Mouse (Mus musculus): ENCODE data around the gene Fcgr1. TPM values are rescaled to one million over a fixed set of nuclear protein-coding genes. Genes with fewer than 3 reads are reported as not detected.

Fcgr1 gene
- total RNA-seq, 2 experiments from 2014 or later = 3.8 TPM; not detected in 1

- no peak for ATAC-seq (replicated peaks; ENCODE audit: low FRiP score, poor library complexity, severe bottlenecking)
Observed at GRCm38 (mm10) chr3:96237335-96237903, 56.4 kb downstream of the Fcgr1 start.

DNA sequence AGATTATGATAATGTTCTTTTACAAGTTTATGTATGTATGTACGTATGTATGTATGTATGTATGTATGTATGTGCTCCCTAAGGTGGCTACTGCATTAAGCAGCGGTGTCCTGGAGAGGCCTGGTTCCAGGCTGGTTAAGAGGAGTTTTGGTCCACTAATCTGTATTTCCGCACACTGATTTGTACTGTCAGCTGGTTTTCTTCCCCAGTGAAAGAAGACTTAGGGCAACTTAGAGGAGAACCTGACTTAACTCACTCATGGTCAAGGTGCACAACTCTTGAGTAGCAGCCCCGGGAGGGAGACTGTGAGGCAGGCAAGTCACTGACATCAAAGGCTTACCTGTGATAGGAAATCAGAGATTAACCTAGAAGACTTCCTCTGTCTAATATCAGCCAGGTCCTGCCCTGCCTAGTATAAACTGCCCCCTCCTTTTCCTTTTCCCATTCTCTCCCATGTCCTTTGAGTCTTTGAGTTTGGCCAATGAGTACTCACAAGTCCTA lies 56.9 kb downstream of the Fcgr1 start:
- ATAC-seq (replicated peaks; ENCODE audit: low FRiP score, poor library complexity, severe bottlenecking) = no peak

DNA sequence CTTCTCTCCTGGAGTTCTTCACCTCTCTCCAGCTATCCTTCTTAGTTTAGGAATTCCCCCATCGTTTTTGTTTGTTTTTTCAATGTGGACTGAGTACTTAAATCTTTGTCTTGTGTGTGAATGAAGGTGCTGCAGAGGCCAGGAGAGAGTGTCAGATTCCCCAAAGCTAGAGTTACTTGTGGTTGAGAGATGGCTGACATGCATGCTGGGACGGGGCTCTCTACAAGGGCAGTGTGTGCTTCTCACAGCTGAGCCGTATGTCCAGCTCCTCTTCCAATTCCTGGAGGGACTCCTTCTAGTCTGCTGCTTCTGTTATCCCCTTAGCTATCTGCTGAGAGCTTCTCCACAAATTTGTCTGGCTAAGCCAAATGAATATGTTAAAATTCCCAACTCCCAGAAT lies 57.9 kb downstream of the Fcgr1 start:
- ATAC-seq (replicated peaks; ENCODE audit: low FRiP score, poor library complexity, severe bottlenecking) = no peak

DNA sequence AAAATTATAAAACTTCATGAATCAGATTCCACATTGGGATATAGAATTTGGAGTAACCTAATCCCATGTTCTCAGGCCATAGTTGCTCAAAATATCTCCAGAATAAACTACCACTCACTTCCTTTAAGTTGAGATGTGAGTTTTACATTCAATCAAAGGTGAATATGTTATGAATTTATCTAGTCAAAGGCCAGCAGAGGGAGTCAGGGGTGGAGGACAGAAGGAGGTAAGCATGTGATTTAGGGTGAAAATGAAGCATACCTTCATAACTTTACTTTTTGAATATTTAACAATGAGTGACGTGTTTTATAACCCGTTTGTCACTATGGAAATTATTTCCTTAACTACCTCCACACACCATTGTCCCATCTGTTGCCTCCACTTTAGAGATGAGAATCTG lies 58.9 kb downstream of the Fcgr1 start:
- no peak for ATAC-seq (replicated peaks; ENCODE audit: low FRiP score, poor library complexity, severe bottlenecking)

Other genes with a start within 250 kb of the Fcgr1 start
- gene Vps45, start 235.5 kb downstream of the Fcgr1 start, total RNA-seq (2015; ENCODE audit: low replicate concordance) = 9.0 and 32.3 TPM in 2 replicates
- 8.2 and 34.4 TPM in 2 replicates for gene Vps45, start 235.5 kb downstream of the Fcgr1 start, total RNA-seq (2017; ENCODE audit: low replicate concordance)
- 4.6 and 9.4 TPM in 2 replicates for gene Otud7b, start 189.4 kb downstream of the Fcgr1 start, total RNA-seq (2015; ENCODE audit: low replicate concordance)
- 28.5 and 37.6 TPM in 2 replicates for gene Otud7b, start 189.4 kb downstream of the Fcgr1 start, total RNA-seq (2017; ENCODE audit: low replicate concordance)
- gene Mtmr11, start 132.0 kb downstream of the Fcgr1 start, total RNA-seq (2015; ENCODE audit: low replicate concordance) = not detected in 2 replicates
- not detected in 2 replicates for gene Mtmr11, start 132.0 kb downstream of the Fcgr1 start, total RNA-seq (2017; ENCODE audit: low replicate concordance)
- gene Sf3b4, start 121.6 kb downstream of the Fcgr1 start, total RNA-seq (2015; ENCODE audit: low replicate concordance) = 19.8 and 38.1 TPM in 2 replicates
- gene Sf3b4, start 121.6 kb downstream of the Fcgr1 start, total RNA-seq (2017; ENCODE audit: low replicate concordance) = 6.2 and 9.5 TPM in 2 replicates
- gene Sv2a, start 112.8 kb downstream of the Fcgr1 start, total RNA-seq (2015; ENCODE audit: low replicate concordance) = not detected in 2 replicates
- not detected in 2 replicates for gene Sv2a, start 112.8 kb downstream of the Fcgr1 start, total RNA-seq (2017; ENCODE audit: low replicate concordance)
- 10.8 and 11.3 TPM in 2 replicates for gene Bola1, start 74.3 kb downstream of the Fcgr1 start, total RNA-seq (2015; ENCODE audit: low replicate concordance)
- gene Bola1, start 74.3 kb downstream of the Fcgr1 start, total RNA-seq (2017; ENCODE audit: low replicate concordance) = 4.9 and 15.5 TPM in 2 replicates
- gene Hist2h2ab, start 74.1 kb downstream of the Fcgr1 start, total RNA-seq (2015; ENCODE audit: low replicate concordance) = 6.8 and 8.4 TPM in 2 replicates
- 256 and 561 TPM in 2 replicates for gene Hist2h2ab, start 74.1 kb downstream of the Fcgr1 start, total RNA-seq (2017; ENCODE audit: low replicate concordance)
- gene Hist2h2ac, start 73.1 kb downstream of the Fcgr1 start, total RNA-seq (2015; ENCODE audit: low replicate concordance) = 180 and 195 TPM in 2 replicates
- 7,308 and 8,144 TPM in 2 replicates for gene Hist2h2ac, start 73.1 kb downstream of the Fcgr1 start, total RNA-seq (2017; ENCODE audit: low replicate concordance)
- 46.5 and 50.7 TPM in 2 replicates for gene Hist2h2be, start 72.8 kb downstream of the Fcgr1 start, total RNA-seq (2015; ENCODE audit: low replicate concordance)
- gene Hist2h2be, start 72.8 kb downstream of the Fcgr1 start, total RNA-seq (2017; ENCODE audit: low replicate concordance) = 35.9 and 44.5 TPM in 2 replicates
- gene Hist2h3c2, start 54.8 kb downstream of the Fcgr1 start, total RNA-seq (2015; ENCODE audit: low replicate concordance) = 1,103 and 1,242 TPM in 2 replicates
- gene Hist2h3c2, start 54.8 kb downstream of the Fcgr1 start, total RNA-seq (2017; ENCODE audit: low replicate concordance) = 928 and 1,001 TPM in 2 replicates
- gene Hist2h2aa2, start 53.7 kb downstream of the Fcgr1 start, total RNA-seq (2015; ENCODE audit: low replicate concordance) = 454 and 530 TPM in 2 replicates
- 15,181 TPM in 1 of 2 replicates, not detected in the other for gene Hist2h2aa2, start 53.7 kb downstream of the Fcgr1 start, total RNA-seq (2017; ENCODE audit: low replicate concordance)
- gene Hist2h2aa1, start 48.5 kb downstream of the Fcgr1 start, total RNA-seq (2015; ENCODE audit: low replicate concordance) = not detected in 2 replicates
- 13,356 and 26,437 TPM in 2 replicates for gene Hist2h2aa1, start 48.5 kb downstream of the Fcgr1 start, total RNA-seq (2017; ENCODE audit: low replicate concordance)
- 79.3 and 122 TPM in 2 replicates for gene Hist2h3c1, start 47.3 kb downstream of the Fcgr1 start, total RNA-seq (2015; ENCODE audit: low replicate concordance)
- 53.9 and 62.7 TPM in 2 replicates for gene Hist2h3c1, start 47.3 kb downstream of the Fcgr1 start, total RNA-seq (2017; ENCODE audit: low replicate concordance)
- gene Hist2h4, start 30.7 kb downstream of the Fcgr1 start, total RNA-seq (2015; ENCODE audit: low replicate concordance) = 928 and 1,194 TPM in 2 replicates
- 316 and 543 TPM in 2 replicates for gene Hist2h4, start 30.7 kb downstream of the Fcgr1 start, total RNA-seq (2017; ENCODE audit: low replicate concordance)
- 2,922 and 3,470 TPM in 2 replicates for gene Hist2h3b, start 25.3 kb downstream of the Fcgr1 start, total RNA-seq (2015; ENCODE audit: low replicate concordance)
- gene Hist2h3b, start 25.3 kb downstream of the Fcgr1 start, total RNA-seq (2017; ENCODE audit: low replicate concordance) = 1,426 and 2,043 TPM in 2 replicates
- 4,676 and 5,120 TPM in 2 replicates for gene Hist2h2bb, start 24.2 kb downstream of the Fcgr1 start, total RNA-seq (2015; ENCODE audit: low replicate concordance)
- gene Hist2h2bb, start 24.2 kb downstream of the Fcgr1 start, total RNA-seq (2017; ENCODE audit: low replicate concordance) = 18,393 and 25,698 TPM in 2 replicates
- not detected in 2 replicates for gene BC107364, start 158.3 kb upstream of the Fcgr1 start, total RNA-seq (2015; ENCODE audit: low replicate concordance)
- not detected in 2 replicates for gene BC107364, start 158.3 kb upstream of the Fcgr1 start, total RNA-seq (2017; ENCODE audit: low replicate concordance)
- not detected in 2 replicates for gene Hfe2, start 231.2 kb upstream of the Fcgr1 start, total RNA-seq (2015; ENCODE audit: low replicate concordance)
- gene Hfe2, start 231.2 kb upstream of the Fcgr1 start, total RNA-seq (2017; ENCODE audit: low replicate concordance) = not detected in 2 replicates